Mouse (Mus musculus) liver, embryonic 15.5 days (tissue): ENCODE results near the gene Crybg3. TPM values are rescaled to one million over a fixed set of nuclear protein-coding genes. Genes with fewer than 3 reads are reported as not detected.

Experiments used
- ATAC-seq: fragments of 200-750 bp; cut with Nextera tagmentation; 2 replicates; pipeline ENCODE4 v1.8.0; 2017; ENCODE audit warnings: moderate number of reproducible peaks, mild to moderate bottlenecking, moderate library complexity; ENCODE audit not compliant: insufficient read depth
- H3K27ac ChIP-seq: fragments of 300-500 bp; sonication (generic); replicated peaks from 2 replicates; pipeline ENCODE4 v1.5.1; 2015; ENCODE audit warnings: mild to moderate bottlenecking, inconsistent platforms
- H3K27me3 ChIP-seq: fragments of 300-500 bp; sonication (generic); 2 replicates; pipeline ENCODE4 v1.6.1; 2015; ENCODE audit warnings: mild to moderate bottlenecking, inconsistent platforms
- H3K36me3 ChIP-seq: fragments of 300-500 bp; sonication (generic); replicated peaks from 2 replicates; pipeline ENCODE4 v1.6.1; 2015; ENCODE audit warnings: moderate library complexity, mild to moderate bottlenecking, inconsistent platforms
- H3K4me1 ChIP-seq: fragments of 300-500 bp; sonication (generic); replicated peaks from 2 replicates; pipeline ENCODE4 v1.6.1; 2015; ENCODE audit warnings: inconsistent platforms
- H3K4me2 ChIP-seq: fragments of 300-500 bp; sonication (generic); 2 replicates; pipeline ENCODE4 v1.6.1; 2015; ENCODE audit warnings: moderate library complexity, mild to moderate bottlenecking, inconsistent platforms
- H3K4me3 ChIP-seq: fragments of 300-500 bp; sonication (generic); replicated peaks from 2 replicates; pipeline ENCODE4 v1.5.1; 2015; ENCODE audit warnings: mild to moderate bottlenecking, inconsistent platforms
- H3K9ac ChIP-seq: fragments of 300-500 bp; sonication (generic); 2 replicates; pipeline ENCODE4 v1.6.1; 2015; ENCODE audit warnings: moderate library complexity, mild to moderate bottlenecking, inconsistent platforms
- H3K9me3 ChIP-seq: fragments of 300-500 bp; sonication (generic); replicated peaks from 2 replicates; pipeline ENCODE4 v1.6.1; 2016; ENCODE audit warnings: inconsistent platforms
- WGBS: fragments of 180-500 bp; shearing (Covaris S2); methylation state at CpG from one replicate; pipeline ENCODE4 v1.1.7; 2015; ENCODE audit warnings: mixed read lengths; ENCODE audit not compliant: insufficient replicate concordance; 5-methylcytosine and 5-hydroxymethylcytosine counted together
- polyA plus RNA-seq: library from polyadenylated mRNA; unstranded; fragments of >200 nt; fragmentation: Nextera tagmentation; extraction: Ambion mirVana; gene quantifications from 2 replicates; pipeline ENCODE4 v1.2.1, GENCODE M21; 2015

Gene Crybg3
- polyA plus RNA-seq, 1 experiment from 2014 or later, result 0.81 TPM

- Histone ChIP-seq H3K27ac (no peak overlapping the region), H3K9ac (no peak overlapping the region), H3K27me3 (no peaks in the 10 kb centered on the region), H3K36me3 (no peaks in the 10 kb centered on the region), H3K4me1 (no peaks in the 10 kb centered on the region), H3K4me3 (no peak overlapping the region), H3K4me2 (no peak overlapping the region), H3K9me3 (no peaks in the 10 kb centered on the region)
- ATAC-seq, result no peak
- WGBS, result 9% methylated on average over 3 of the region's 3 CpGs
These were observed 68.2 kb downstream of the Crybg3 start for GRCm38 (mm10) chr16:59532561-59532960.

GRCm38 (mm10) chr16:59531243-59531642 is 69.5 kb downstream of the Crybg3 start:
- no peak overlapping the region for H3K27ac ChIP-seq
- no peaks in the 10 kb centered on the region for H3K9me3 ChIP-seq
- H3K4me2 ChIP-seq, result no peak overlapping the region
- no peaks in the 10 kb centered on the region for H3K27me3 ChIP-seq
- no peaks in the 10 kb centered on the region for H3K4me1 ChIP-seq
- H3K36me3 ChIP-seq, result no peaks in the 10 kb centered on the region
- H3K4me3 ChIP-seq, result no peak overlapping the region
- H3K9ac ChIP-seq, result no peak overlapping the region
- WGBS, result 50% methylated on average over 5 of the region's 5 CpGs
- no peak for ATAC-seq

GRCm38 (mm10) chr16:59529570-59529969 is 71.2 kb downstream of the Crybg3 start:
- Histone ChIP-seq H3K9me3 (no peaks in the 10 kb centered on the region), H3K36me3 (no peaks in the 10 kb centered on the region), H3K27ac (no peak overlapping the region), H3K27me3 (no peaks in the 10 kb centered on the region), H3K4me3 (no peak overlapping the region), H3K4me1 (no peaks in the 10 kb centered on the region), H3K4me2 (no peak overlapping the region), H3K9ac (no peak overlapping the region)
- no peak for ATAC-seq
- 73% methylated on average over 13 of the region's 13 CpGs for WGBS

- Histone ChIP-seq H3K4me1 (no peaks in the 10 kb centered on the region), H3K9me3 (no peaks in the 10 kb centered on the region), H3K4me2 (no peak overlapping the region), H3K9ac (no peak overlapping the region), H3K36me3 (no peaks in the 10 kb centered on the region), H3K27me3 (no peaks in the 10 kb centered on the region), H3K4me3 (no peak overlapping the region), H3K27ac (no peak overlapping the region)
- WGBS, result 57% methylated on average over 6 of the region's 6 CpGs
- ATAC-seq, result no peak
These were observed 73.8 kb downstream of the Crybg3 start for GRCm38 (mm10) chr16:59526939-59527338.

- H3K4me3 ChIP-seq, result no peak overlapping the region
- H3K4me1 ChIP-seq, result no peaks in the 10 kb centered on the region
These were observed 78.9 kb downstream of the Crybg3 start for GRCm38 (mm10) chr16:59521752-59522423.

GRCm38 (mm10) chr16:59517447-59518219 is 83.1 kb downstream of the Crybg3 start:
- Histone ChIP-seq H3K9ac (no peak overlapping the region), H3K4me1 (no peaks in the 10 kb centered on the region), H3K27ac (no peak overlapping the region), H3K9me3 (no peaks in the 10 kb centered on the region), H3K4me3 (no peak overlapping the region), H3K36me3 (no peaks in the 10 kb centered on the region), H3K27me3 (no peaks in the 10 kb centered on the region), H3K4me2 (no peak overlapping the region)
- 21% methylated on average over 15 of the region's 15 CpGs for WGBS
- ATAC-seq, result no peak

More at GRCm38 (mm10) chr16:59521752-59522423, 78.9 kb downstream of the Crybg3 start:
- H3K36me3 ChIP-seq, result no peaks in the 10 kb centered on the region
- H3K27ac ChIP-seq, result no peak overlapping the region
- H3K9ac ChIP-seq, result no peak overlapping the region
- H3K4me2 ChIP-seq, result no peak overlapping the region
- no peaks in the 10 kb centered on the region for H3K9me3 ChIP-seq
- H3K27me3 ChIP-seq, result no peaks in the 10 kb centered on the region
- no peak for ATAC-seq
- WGBS, result 63% methylated on average over 16 of the region's 16 CpGs

GRCm38 (mm10) chr16:59516965-59517364 is 83.8 kb downstream of the Crybg3 start:
- WGBS, result 76% methylated on average over 10 of the region's 10 CpGs
- H3K4me2 ChIP-seq, result no peak overlapping the region
- no peaks in the 10 kb centered on the region for H3K9me3 ChIP-seq
- H3K27ac ChIP-seq, result no peak overlapping the region
- no peak overlapping the region for H3K4me3 ChIP-seq
- ATAC-seq, result no peak
- H3K4me1 ChIP-seq, result no peaks in the 10 kb centered on the region
- no peaks in the 10 kb centered on the region for H3K27me3 ChIP-seq
- H3K36me3 ChIP-seq, result no peaks in the 10 kb centered on the region
- no peak overlapping the region for H3K9ac ChIP-seq

- H3K4me3 ChIP-seq, result no peak overlapping the region
- H3K4me1 ChIP-seq, result no peaks in the 10 kb centered on the region
- no peaks in the 10 kb centered on the region for H3K9me3 ChIP-seq
- H3K9ac ChIP-seq, result no peak overlapping the region
- no peak overlapping the region for H3K4me2 ChIP-seq
- H3K27ac ChIP-seq, result no peak overlapping the region
- WGBS, result 75% methylated on average over 5 of the region's 5 CpGs
- no peak for ATAC-seq
- H3K36me3 ChIP-seq, result no peaks in the 10 kb centered on the region
- H3K27me3 ChIP-seq, result no peaks in the 10 kb centered on the region
These were observed 85.6 kb downstream of the Crybg3 start for GRCm38 (mm10) chr16:59515169-59515568.

GRCm38 (mm10) chr16:59509830-59510229 is 90.9 kb downstream of the Crybg3 start:
- H3K9ac ChIP-seq, result no peak overlapping the region
- ATAC-seq, result no peak
- H3K27ac ChIP-seq, result no peak overlapping the region
- H3K9me3 ChIP-seq, result no peaks in the 10 kb centered on the region
- no peaks in the 10 kb centered on the region for H3K27me3 ChIP-seq
- no peak overlapping the region for H3K4me2 ChIP-seq
- H3K36me3 ChIP-seq, result no peaks in the 10 kb centered on the region
- H3K4me3 ChIP-seq, result no peak overlapping the region
- 72% methylated on average over 5 of the region's 5 CpGs for WGBS
- no peaks in the 10 kb centered on the region for H3K4me1 ChIP-seq

GRCm38 (mm10) chr16:59499180-59499579 is 101.6 kb downstream of the Crybg3 start:
- no peak overlapping the region for H3K4me3 ChIP-seq
- ATAC-seq, result no peak
- no peak overlapping the region for H3K4me2 ChIP-seq
- H3K9me3 ChIP-seq, result no peaks in the 10 kb centered on the region
- no peak overlapping the region for H3K9ac ChIP-seq
- no peaks in the 10 kb centered on the region for H3K4me1 ChIP-seq
- H3K36me3 ChIP-seq, result no peaks in the 10 kb centered on the region
- no peak overlapping the region for H3K27ac ChIP-seq
- H3K27me3 ChIP-seq, result no peaks in the 10 kb centered on the region
- 67% methylated on average over 3 of the region's 3 CpGs for WGBS

- Histone ChIP-seq H3K36me3 (peaks cover 4% of the 10 kb centered on the region), H3K27me3 (no peaks in the 10 kb centered on the region), H3K27ac (no peak overlapping the region), H3K9ac (no peak overlapping the region), H3K4me1 (no peaks in the 10 kb centered on the region), H3K9me3 (no peaks in the 10 kb centered on the region), H3K4me2 (no peak overlapping the region), H3K4me3 (no peak overlapping the region)
- ATAC-seq, result no peak
- 81% methylated on average over 1 of the region's 1 CpGs for WGBS
These were observed 102.8 kb downstream of the Crybg3 start for GRCm38 (mm10) chr16:59497947-59498346.
